Mouse (Mus musculus): ENCODE measurements around the gene Ipcef1. TPM values are rescaled to one million over a fixed set of nuclear protein-coding genes. Genes with fewer than 3 reads are reported as not detected.

The Ipcef1 gene
- polyA plus RNA-seq, 1 experiment from 2014 or later: 0.28 TPM

GRCm38 (mm10) chr10:6936671-6937425, 115.4 kb downstream of the Ipcef1 start:
- Histone ChIP-seq H3K4me1 (ENCODE audit: control insufficient read depth, insufficient read depth, low read length) (no peaks in the 10 kb centered on the region), H3K36me3 (ENCODE audit: control insufficient read depth, insufficient read depth, low read length) (no peaks in the 10 kb centered on the region), H3K9ac (ENCODE audit: low read length) (no peak overlapping the region), H3K27me3 (ENCODE audit: control insufficient read depth, insufficient read depth, low read length) (no peaks in the 10 kb centered on the region), H3K4me3 (ENCODE audit: low read depth, low read length) (no peak overlapping the region), H3K27ac (replicated peaks; ENCODE audit: low read depth, low read length) (no peak overlapping the region), H3K4me2 (ENCODE audit: low read depth, severe bottlenecking) (no peak overlapping the region), H3K9me3 (ENCODE audit: control insufficient read depth, low read length) (no peaks in the 10 kb centered on the region)
- WGBS: 83% methylated on average over 4 of the region's 4 CpGs
- DNase-seq (ENCODE audit: low spot score) (no peak), ATAC-seq (ENCODE audit: insufficient number of reproducible peaks, low FRiP score, low TSS enrichment, low read depth) (no peak)

GRCm38 (mm10) chr10:6934776-6935175, 117.5 kb downstream of the Ipcef1 start:
- 61% methylated on average over 3 of the region's 3 CpGs for WGBS
- H3K4me1 ChIP-seq (ENCODE audit: control insufficient read depth, insufficient read depth, low read length): no peaks in the 10 kb centered on the region
- no peaks in the 10 kb centered on the region for H3K36me3 ChIP-seq (ENCODE audit: control insufficient read depth, insufficient read depth, low read length)
- H3K9ac ChIP-seq (ENCODE audit: low read length): no peak overlapping the region
- ATAC-seq (ENCODE audit: insufficient number of reproducible peaks, low FRiP score, low TSS enrichment, low read depth): no peak
- H3K4me2 ChIP-seq (ENCODE audit: low read depth, severe bottlenecking): no peak overlapping the region
- H3K27ac ChIP-seq (replicated peaks; ENCODE audit: low read depth, low read length): no peak overlapping the region
- no peak overlapping the region for H3K4me3 ChIP-seq (ENCODE audit: low read depth, low read length)
- no peaks in the 10 kb centered on the region for H3K9me3 ChIP-seq (ENCODE audit: control insufficient read depth, low read length)
- no peak for DNase-seq (ENCODE audit: low spot score)
- H3K27me3 ChIP-seq (ENCODE audit: control insufficient read depth, insufficient read depth, low read length): no peaks in the 10 kb centered on the region

- no peak overlapping the region for H3K4me2 ChIP-seq (ENCODE audit: low read depth, severe bottlenecking)
- H3K9me3 ChIP-seq (ENCODE audit: control insufficient read depth, low read length): no peaks in the 10 kb centered on the region
- DNase-seq (ENCODE audit: low spot score): no peak
- no peak overlapping the region for H3K9ac ChIP-seq (ENCODE audit: low read length)
- no peaks in the 10 kb centered on the region for H3K27me3 ChIP-seq (ENCODE audit: control insufficient read depth, insufficient read depth, low read length)
- no peak overlapping the region for H3K4me3 ChIP-seq (ENCODE audit: low read depth, low read length)
- ATAC-seq (ENCODE audit: insufficient number of reproducible peaks, low FRiP score, low TSS enrichment, low read depth): no peak
- no peaks in the 10 kb centered on the region for H3K4me1 ChIP-seq (ENCODE audit: control insufficient read depth, insufficient read depth, low read length)
- no peaks in the 10 kb centered on the region for H3K36me3 ChIP-seq (ENCODE audit: control insufficient read depth, insufficient read depth, low read length)
- 84% methylated on average over 2 of the region's 2 CpGs for WGBS
- H3K27ac ChIP-seq (replicated peaks; ENCODE audit: low read depth, low read length): no peak overlapping the region
Observed at GRCm38 (mm10) chr10:6930889-6931288, 121.4 kb downstream of the Ipcef1 start.

DNA sequence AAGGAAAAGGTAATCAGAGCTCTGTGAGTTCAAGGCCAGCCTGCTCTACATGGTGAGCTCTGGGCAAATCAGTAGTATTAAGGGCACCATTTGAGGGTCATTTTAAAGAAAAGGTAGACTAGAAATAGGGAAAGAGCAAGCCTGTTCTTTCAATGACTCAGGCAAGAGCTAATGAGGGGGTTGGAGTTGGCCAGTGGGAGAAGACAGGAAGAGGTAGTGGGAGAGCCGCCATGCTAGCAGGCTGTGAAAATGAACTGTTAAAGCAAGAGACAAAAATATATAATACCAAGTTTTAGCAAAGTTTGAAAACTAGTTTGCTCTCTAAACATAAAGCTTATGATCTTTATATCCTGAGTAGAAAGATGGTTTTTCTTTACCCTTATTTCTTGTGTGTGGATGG, 121.9 kb downstream of the Ipcef1 start:
- no peak overlapping the region for H3K27ac ChIP-seq (replicated peaks; ENCODE audit: low read depth, low read length)
- DNase-seq (ENCODE audit: low spot score) (no peak), ATAC-seq (ENCODE audit: insufficient number of reproducible peaks, low FRiP score, low TSS enrichment, low read depth) (no peak)
- no peak overlapping the region for H3K9ac ChIP-seq (ENCODE audit: low read length)
- no peaks in the 10 kb centered on the region for H3K4me1 ChIP-seq (ENCODE audit: control insufficient read depth, insufficient read depth, low read length)
- no peaks in the 10 kb centered on the region for H3K27me3 ChIP-seq (ENCODE audit: control insufficient read depth, insufficient read depth, low read length)
- 87% methylated on average over 1 of the region's 1 CpGs for WGBS
- no peaks in the 10 kb centered on the region for H3K36me3 ChIP-seq (ENCODE audit: control insufficient read depth, insufficient read depth, low read length)
- no peak overlapping the region for H3K4me2 ChIP-seq (ENCODE audit: low read depth, severe bottlenecking)
- no peak overlapping the region for H3K4me3 ChIP-seq (ENCODE audit: low read depth, low read length)
- H3K9me3 ChIP-seq (ENCODE audit: control insufficient read depth, low read length): no peaks in the 10 kb centered on the region

DNA sequence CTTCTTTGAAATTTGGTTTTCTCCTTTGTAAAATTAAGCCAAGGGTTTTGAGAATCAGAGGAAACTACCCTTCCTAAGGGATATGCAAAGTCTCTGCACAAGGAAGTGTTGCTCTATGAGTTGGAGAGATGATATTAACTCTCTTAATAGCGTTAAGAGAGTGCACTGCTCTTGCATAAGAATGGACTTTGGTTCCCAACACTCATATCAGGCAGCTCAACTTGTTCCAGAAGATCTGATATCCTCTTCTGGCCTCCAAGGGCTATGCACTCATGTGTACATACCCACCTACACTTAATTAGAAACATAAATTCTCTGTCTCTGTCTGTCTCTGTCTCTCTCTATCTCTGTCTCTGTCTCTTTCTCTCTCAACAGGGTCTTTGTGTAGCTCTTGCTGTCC, 123.4 kb downstream of the Ipcef1 start:
- Histone ChIP-seq H3K36me3 (ENCODE audit: control insufficient read depth, insufficient read depth, low read length) (no peaks in the 10 kb centered on the region), H3K27me3 (ENCODE audit: control insufficient read depth, insufficient read depth, low read length) (no peaks in the 10 kb centered on the region), H3K27ac (replicated peaks; ENCODE audit: low read depth, low read length) (no peak overlapping the region), H3K4me2 (ENCODE audit: low read depth, severe bottlenecking) (no peak overlapping the region), H3K4me1 (ENCODE audit: control insufficient read depth, insufficient read depth, low read length) (no peaks in the 10 kb centered on the region), H3K4me3 (ENCODE audit: low read depth, low read length) (no peak overlapping the region), H3K9me3 (ENCODE audit: control insufficient read depth, low read length) (no peaks in the 10 kb centered on the region), H3K9ac (ENCODE audit: low read length) (no peak overlapping the region)
- no peak for ATAC-seq (ENCODE audit: insufficient number of reproducible peaks, low FRiP score, low TSS enrichment, low read depth)
- 44% methylated on average over 1 of the region's 1 CpGs for WGBS
- no peak for DNase-seq (ENCODE audit: low spot score)

DNA sequence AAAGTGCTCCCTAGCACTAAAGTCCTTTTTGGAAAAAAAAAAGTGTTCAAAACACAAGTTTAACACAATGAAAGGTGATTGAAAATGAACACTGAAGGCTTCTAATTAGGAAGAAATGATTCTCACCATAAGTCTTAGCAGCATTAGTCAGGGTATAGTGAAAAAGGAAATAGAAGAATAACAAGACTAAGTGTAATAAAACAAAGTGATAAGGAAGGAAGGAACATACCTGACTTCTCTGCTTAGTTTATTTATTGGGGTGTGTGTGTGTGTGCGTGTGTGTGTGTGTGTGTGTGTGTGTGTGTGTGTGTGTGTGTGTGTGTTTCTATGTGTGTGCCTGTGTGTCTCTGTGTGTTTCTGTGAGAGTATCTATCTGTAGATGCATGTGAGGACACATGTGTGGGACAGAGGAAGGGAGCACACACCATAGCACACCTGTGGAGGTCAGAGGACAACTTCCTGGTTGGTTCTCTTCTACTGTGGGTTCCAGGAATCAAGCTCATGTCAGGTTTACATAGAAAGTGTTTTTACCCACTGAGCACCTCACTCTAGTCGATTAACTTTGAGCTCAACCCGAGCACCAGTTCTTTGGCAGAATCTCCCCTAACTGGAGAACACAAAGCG, 124.6 kb downstream of the Ipcef1 start:
- ATAC-seq (ENCODE audit: insufficient number of reproducible peaks, low FRiP score, low TSS enrichment, low read depth): no peak
- WGBS: 81% methylated on average over 4 of the region's 4 CpGs
- H3K4me3 ChIP-seq (ENCODE audit: low read depth, low read length): no peak overlapping the region

DNA sequence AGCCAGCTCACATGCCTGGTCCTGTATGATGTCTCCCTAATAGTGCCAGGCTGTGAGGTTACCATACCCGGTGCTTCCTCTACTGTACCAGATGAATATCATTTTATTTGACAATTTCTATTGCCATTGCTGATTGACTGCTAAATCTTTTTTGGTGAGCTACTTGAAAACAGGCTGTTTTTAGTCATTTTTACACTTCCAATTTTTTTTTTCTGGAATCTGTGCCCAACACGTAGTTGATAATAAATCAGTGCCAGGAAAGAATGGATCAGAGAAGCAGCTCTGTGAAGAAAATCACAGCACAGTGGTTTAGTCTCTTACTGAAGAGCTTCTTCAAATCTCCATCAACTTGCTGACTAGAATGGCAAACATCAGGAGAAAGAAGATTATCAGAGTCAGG, 125.6 kb downstream of the Ipcef1 start:
- 89% methylated on average over 2 of the region's 2 CpGs for WGBS
- Histone ChIP-seq H3K36me3 (ENCODE audit: control insufficient read depth, insufficient read depth, low read length) (no peaks in the 10 kb centered on the region), H3K27ac (replicated peaks; ENCODE audit: low read depth, low read length) (no peak overlapping the region), H3K4me3 (ENCODE audit: low read depth, low read length) (no peak overlapping the region), H3K4me2 (ENCODE audit: low read depth, severe bottlenecking) (no peak overlapping the region), H3K9ac (ENCODE audit: low read length) (no peak overlapping the region), H3K27me3 (ENCODE audit: control insufficient read depth, insufficient read depth, low read length) (no peaks in the 10 kb centered on the region), H3K9me3 (ENCODE audit: control insufficient read depth, low read length) (no peaks in the 10 kb centered on the region), H3K4me1 (ENCODE audit: control insufficient read depth, insufficient read depth, low read length) (no peaks in the 10 kb centered on the region)
- DNase-seq (ENCODE audit: low spot score) (no peak), ATAC-seq (ENCODE audit: insufficient number of reproducible peaks, low FRiP score, low TSS enrichment, low read depth) (no peak)

More for the DNA sequence above, 124.6 kb downstream of the Ipcef1 start:
- Histone ChIP-seq H3K9ac (ENCODE audit: low read length) (no peak overlapping the region), H3K4me2 (ENCODE audit: low read depth, severe bottlenecking) (no peak overlapping the region), H3K4me1 (ENCODE audit: control insufficient read depth, insufficient read depth, low read length) (no peaks in the 10 kb centered on the region), H3K27me3 (ENCODE audit: control insufficient read depth, insufficient read depth, low read length) (no peaks in the 10 kb centered on the region), H3K36me3 (ENCODE audit: control insufficient read depth, insufficient read depth, low read length) (no peaks in the 10 kb centered on the region), H3K27ac (replicated peaks; ENCODE audit: low read depth, low read length) (no peak overlapping the region), H3K9me3 (ENCODE audit: control insufficient read depth, low read length) (no peaks in the 10 kb centered on the region)
- DNase-seq (ENCODE audit: low spot score): no peak

GRCm38 (mm10) chr10:6916545-6917257, 135.6 kb downstream of the Ipcef1 start:
- Histone ChIP-seq H3K9ac (ENCODE audit: low read length) (no peak overlapping the region), H3K9me3 (ENCODE audit: control insufficient read depth, low read length) (no peaks in the 10 kb centered on the region), H3K27me3 (ENCODE audit: control insufficient read depth, insufficient read depth, low read length) (no peaks in the 10 kb centered on the region), H3K27ac (replicated peaks; ENCODE audit: low read depth, low read length) (no peak overlapping the region), H3K4me2 (ENCODE audit: low read depth, severe bottlenecking) (no peak overlapping the region), H3K36me3 (ENCODE audit: control insufficient read depth, insufficient read depth, low read length) (no peaks in the 10 kb centered on the region), H3K4me1 (ENCODE audit: control insufficient read depth, insufficient read depth, low read length) (no peaks in the 10 kb centered on the region), H3K4me3 (ENCODE audit: low read depth, low read length) (no peak overlapping the region)
- ATAC-seq (ENCODE audit: insufficient number of reproducible peaks, low FRiP score, low TSS enrichment, low read depth): peak; percentile 73; the same call in 1 of the 2 replicates
- DNase-seq (ENCODE audit: low spot score): peak; percentile 70
- 43% methylated on average over 6 of the region's 6 CpGs for WGBS
